Mouse (Mus musculus): ENCODE measurements around the gene Aldoc. TPM values are rescaled to one million over a fixed set of nuclear protein-coding genes. Genes with fewer than 3 reads are reported as not detected.

Aldoc gene
- under 1 TPM; 0.09 to 0.91 TPM for polyA plus RNA-seq (2012; fragmentation: generic; extraction: Trizol)

GRCm38 (mm10) chr11:78322860-78323259 is at the start of gene Aldoc:
Gene Aldoc, plus strand, starts transcription at chr11:78322968.

DNA sequence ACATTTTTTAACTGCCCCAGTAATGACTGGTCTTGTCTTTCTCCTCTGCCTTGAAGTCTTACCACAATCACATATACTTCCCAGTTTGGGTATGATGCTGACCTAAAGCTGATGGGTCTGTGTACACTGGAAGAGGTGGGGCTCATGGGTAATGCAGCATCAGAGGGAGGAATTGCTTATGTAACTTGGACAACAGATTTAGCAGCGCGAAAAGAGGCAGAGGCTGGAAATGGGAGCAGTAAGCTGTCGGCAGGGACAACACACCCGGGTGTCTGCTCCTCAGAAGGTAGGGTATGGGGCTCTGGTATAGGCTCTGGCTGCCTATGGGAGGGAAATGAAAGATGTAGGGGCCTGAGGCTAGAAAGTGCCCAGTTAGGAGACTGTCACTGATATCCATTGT is 32.1 kb upstream of the Aldoc start, which contains the start of gene BC030499:
Gene BC030499, plus strand, starts transcription at position 188 of the 400 bp plus-strand sequence.

DNA sequence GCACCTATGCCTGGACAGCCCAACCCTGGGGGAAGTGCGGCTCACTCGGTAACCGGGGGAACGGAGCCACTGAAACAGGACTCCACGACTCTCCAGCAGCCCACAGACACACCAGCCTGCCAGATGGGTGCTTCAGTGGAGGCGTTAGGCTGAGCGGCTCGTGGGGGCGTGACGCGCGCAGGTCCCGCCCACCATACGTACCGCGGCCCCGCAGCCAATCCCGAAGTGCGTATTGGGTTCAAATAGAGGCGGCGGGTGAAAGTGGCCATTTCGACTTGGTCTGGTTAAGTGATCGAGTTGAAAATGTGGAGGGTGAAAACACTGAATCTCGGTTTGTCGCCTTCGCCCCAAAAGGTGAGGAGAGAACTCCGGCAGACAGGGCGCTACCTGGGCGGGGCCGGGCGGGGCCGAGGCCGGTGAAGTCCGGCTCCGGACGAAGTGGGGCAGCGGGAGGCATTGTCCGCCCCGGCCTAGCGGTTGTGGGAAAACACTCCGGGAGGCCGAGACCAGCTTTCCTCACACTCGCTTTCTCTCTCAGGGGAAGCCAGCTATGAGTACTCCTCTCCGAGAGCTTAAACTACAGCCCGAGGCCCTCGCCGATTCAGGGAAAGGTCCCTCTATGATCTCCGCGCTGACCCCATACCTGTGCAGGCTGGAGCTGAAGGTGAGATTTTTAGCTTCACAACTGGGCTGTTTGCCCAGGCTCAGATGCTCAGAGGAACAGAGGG is 21.2 kb upstream of the Aldoc start, which contains the start of gene Spag5:
Gene Spag5, plus strand, starts transcription at position 173 of the 728 bp plus-strand sequence.

DNA sequence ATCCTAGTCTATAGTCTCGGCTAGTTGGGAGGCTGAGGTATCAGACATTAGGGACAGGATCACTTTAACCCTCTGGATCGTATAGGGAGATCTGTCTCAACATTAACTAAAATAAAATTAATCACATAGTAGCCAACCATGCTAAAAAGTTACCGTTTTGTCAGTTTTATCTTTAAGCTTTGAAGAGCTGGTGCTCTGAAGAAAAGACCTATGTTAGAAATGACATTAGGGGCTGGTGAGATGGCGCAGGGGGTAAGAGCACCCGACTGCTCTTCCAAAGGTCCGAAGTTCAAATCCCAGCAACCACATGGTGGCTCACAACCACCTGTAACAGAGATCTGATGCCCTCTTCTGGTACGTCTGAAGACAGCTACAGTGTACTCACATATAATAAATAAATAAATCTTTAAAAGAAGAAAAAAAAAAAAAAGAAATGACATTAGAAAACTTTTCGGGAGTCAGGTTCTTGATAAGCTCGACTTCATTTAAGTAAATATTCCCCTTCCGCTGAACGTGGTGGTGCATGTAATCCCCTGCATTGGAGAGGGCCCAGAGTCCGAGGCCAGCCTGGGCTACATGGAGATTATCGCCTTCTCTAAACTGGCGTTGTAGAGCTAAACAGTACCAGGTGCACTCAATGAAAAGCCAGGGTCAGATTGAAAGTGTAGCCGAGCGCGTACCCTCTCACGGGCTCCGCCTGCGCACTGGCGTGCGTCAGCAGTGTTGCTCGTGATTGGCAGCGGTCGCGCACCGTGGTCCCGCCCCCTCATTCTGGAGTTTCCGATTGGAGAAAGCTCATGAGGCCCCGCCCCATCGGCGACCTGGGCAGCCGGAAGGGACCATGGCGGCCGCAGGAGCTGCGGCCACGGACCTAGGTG is 5.1 kb downstream of the Aldoc start, which contains the start of gene Pigs:
Gene Pigs, plus strand, starts transcription at position 782 of the 878 bp plus-strand sequence.

GRCm38 (mm10) chr11:78343381-78344327 is 20.9 kb downstream of the Aldoc start, which contains the start of gene Unc119:
Gene Unc119, plus strand, starts transcription at chr11:78343482.

Other genes starting within 250 kb of the Aldoc start
- gene Eral1, start 242.6 kb upstream of the Aldoc start, polyA plus RNA-seq (2012; fragmentation: generic; extraction: Trizol) = 10 to 100 TPM; 15.1 to 27.9 TPM
- gene Fam222b, start 228.3 kb upstream of the Aldoc start, polyA plus RNA-seq (2012; fragmentation: generic; extraction: Trizol) = 10 to 100 TPM in 1 of 2 experiments, 1 to 10 TPM in 1; 5.8 to 13.0 TPM
- gene Traf4, start 157.4 kb upstream of the Aldoc start, polyA plus RNA-seq (2012; fragmentation: generic; extraction: Trizol) = 10 to 100 TPM; 47.2 to 71.6 TPM
- gene Nek8, start 146.3 kb upstream of the Aldoc start, polyA plus RNA-seq (2012; fragmentation: generic; extraction: Trizol) = 10 to 100 TPM in 1 of 2 experiments, 1 to 10 TPM in 1; 7.0 to 20.5 TPM
- gene Tlcd1, start 146.3 kb upstream of the Aldoc start, polyA plus RNA-seq (2012; fragmentation: generic; extraction: Trizol) = 10 to 100 TPM; 16.0 to 28.6 TPM
- gene Rpl23a, start 139.4 kb upstream of the Aldoc start, polyA plus RNA-seq (2012; fragmentation: generic; extraction: Trizol) = 1,000 to 10,000 TPM; 3,235 to 5,071 TPM
- 100 to 1,000 TPM; 162 to 164 TPM for gene Rab34, start 134.5 kb upstream of the Aldoc start, polyA plus RNA-seq (2012; fragmentation: generic; extraction: Trizol)
- gene Proca1, start 129.6 kb upstream of the Aldoc start, polyA plus RNA-seq (2012; fragmentation: generic; extraction: Trizol) = under 1 TPM; 0.04 to 0.46 TPM
- 100 to 1,000 TPM in 1 of 2 experiments, 10 to 100 TPM in 1; 51.3 to 208 TPM for gene Sdf2, start 77.2 kb upstream of the Aldoc start, polyA plus RNA-seq (2012; fragmentation: generic; extraction: Trizol)
- 10 to 100 TPM in 1 of 2 experiments, 1 to 10 TPM in 1; 8.9 to 57.5 TPM for gene Supt6, start 77.0 kb upstream of the Aldoc start, polyA plus RNA-seq (2012; fragmentation: generic; extraction: Trizol)
- gene 2610507B11Rik, start 61.2 kb upstream of the Aldoc start, polyA plus RNA-seq (2012; fragmentation: generic; extraction: Trizol) = 10 to 100 TPM; 20.6 to 56.8 TPM
- gene BC030499, start 32.1 kb upstream of the Aldoc start, polyA plus RNA-seq (2012; fragmentation: generic; extraction: Trizol) = under 1 TPM in 1 of 2 experiments, not detected in 1; 0.22 TPM
- 10 to 100 TPM in 1 of 2 experiments, 1 to 10 TPM in 1; 8.1 to 38.0 TPM for gene Spag5, start 21.4 kb upstream of the Aldoc start, polyA plus RNA-seq (2012; fragmentation: generic; extraction: Trizol)
- gene Pigs, start 5.4 kb downstream of the Aldoc start, polyA plus RNA-seq (2012; fragmentation: generic; extraction: Trizol) = 10 to 100 TPM; 30.3 to 84.7 TPM
- gene Unc119, start 20.5 kb downstream of the Aldoc start, polyA plus RNA-seq (2012; fragmentation: generic; extraction: Trizol) = 10 to 100 TPM; 22.4 to 75.8 TPM
- gene Foxn1, start 63.6 kb downstream of the Aldoc start, polyA plus RNA-seq (2012; fragmentation: generic; extraction: Trizol) = under 1 TPM; 0.02 to 0.05 TPM
- not detected for gene Slc13a2, start 99.2 kb downstream of the Aldoc start, polyA plus RNA-seq (2012; fragmentation: generic; extraction: Trizol)
- gene Slc46a1, start 142.7 kb downstream of the Aldoc start, polyA plus RNA-seq (2012; fragmentation: generic; extraction: Trizol) = 10 to 100 TPM; 10.1 to 12.5 TPM
- gene Sarm1, start 174.8 kb downstream of the Aldoc start, polyA plus RNA-seq (2012; fragmentation: generic; extraction: Trizol) = 1 to 10 TPM in 1 of 2 experiments, under 1 TPM in 1; 0.87 to 3.5 TPM
- under 1 TPM in 1 of 2 experiments, not detected in 1; 0.09 TPM for gene Vtn, start 176.1 kb downstream of the Aldoc start, polyA plus RNA-seq (2012; fragmentation: generic; extraction: Trizol)
- gene Sebox, start 180.5 kb downstream of the Aldoc start, polyA plus RNA-seq (2012; fragmentation: generic; extraction: Trizol) = not detected
- gene Tmem199, start 189.2 kb downstream of the Aldoc start, polyA plus RNA-seq (2012; fragmentation: generic; extraction: Trizol) = 10 to 100 TPM; 10.3 to 14.8 TPM
- gene Poldip2, start 189.2 kb downstream of the Aldoc start, polyA plus RNA-seq (2012; fragmentation: generic; extraction: Trizol) = 100 to 1,000 TPM in 1 of 2 experiments, 10 to 100 TPM in 1; 95.3 to 100 TPM
- 10 to 100 TPM; 42.0 to 44.5 TPM for gene Tnfaip1, start 213.4 kb downstream of the Aldoc start, polyA plus RNA-seq (2012; fragmentation: generic; extraction: Trizol)
- gene Ift20, start 213.4 kb downstream of the Aldoc start, polyA plus RNA-seq (2012; fragmentation: generic; extraction: Trizol) = 10 to 100 TPM; 13.1 to 95.5 TPM
- 100 to 1,000 TPM in 1 of 2 experiments, 10 to 100 TPM in 1; 50.5 to 224 TPM for gene Tmem97, start 227.8 kb downstream of the Aldoc start, polyA plus RNA-seq (2012; fragmentation: generic; extraction: Trizol)